Mouse (Mus musculus): ENCODE measurements around the gene Gstt1. TPM values are rescaled to one million over a fixed set of nuclear protein-coding genes. Genes with fewer than 3 reads are reported as not detected.
A peak's percentile ranks its signal among the peaks of the same experiment; 100 is the strongest.
"Not testable (repeated sequence)": the region's sequence is repeated elsewhere in the genome, so short reads cannot be mapped to it uniquely, and the experiment has no call there.

The Gstt1 gene
- total RNA-seq, 2 experiments from 2014 or later = 7.0 to 9.1 TPM

- intact Hi-C loops (cut with DNase I) = loop anchor here (5.0 kb wide), 1 partner anchor 59 kb away; no protein-coding TSS in a partner anchor
- peak; percentile 82 to 83 for DNase-seq
Measured at GRCm38 (mm10) chr10:75772795-75773664, 25.4 kb downstream of the Gstt1 start, which contains the start of gene Ddt. TSS of gene Ddt (minus strand) at chr10:75773414.

DNA sequence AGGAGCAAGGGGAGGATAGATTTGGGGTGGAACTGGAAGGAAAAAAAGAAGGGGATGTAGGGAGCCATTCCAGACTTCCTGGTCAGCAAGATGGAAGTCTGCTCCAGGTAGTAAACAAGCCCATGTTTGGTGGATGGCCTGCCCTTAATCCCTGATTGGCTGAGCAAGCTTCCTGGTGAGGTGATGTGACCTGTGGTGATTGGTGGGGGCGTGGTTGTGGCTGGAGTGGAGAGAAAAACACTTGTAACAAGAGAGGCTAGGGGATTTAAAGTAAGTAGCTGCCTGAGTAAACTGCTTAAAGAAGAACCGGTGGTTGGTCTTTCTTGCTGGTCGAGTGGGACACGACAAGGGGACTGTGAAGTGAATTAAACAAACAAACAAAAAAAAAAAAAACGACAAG is 30.6 kb downstream of the Gstt1 start:
- DNase-seq = not testable (repeated sequence)

DNA sequence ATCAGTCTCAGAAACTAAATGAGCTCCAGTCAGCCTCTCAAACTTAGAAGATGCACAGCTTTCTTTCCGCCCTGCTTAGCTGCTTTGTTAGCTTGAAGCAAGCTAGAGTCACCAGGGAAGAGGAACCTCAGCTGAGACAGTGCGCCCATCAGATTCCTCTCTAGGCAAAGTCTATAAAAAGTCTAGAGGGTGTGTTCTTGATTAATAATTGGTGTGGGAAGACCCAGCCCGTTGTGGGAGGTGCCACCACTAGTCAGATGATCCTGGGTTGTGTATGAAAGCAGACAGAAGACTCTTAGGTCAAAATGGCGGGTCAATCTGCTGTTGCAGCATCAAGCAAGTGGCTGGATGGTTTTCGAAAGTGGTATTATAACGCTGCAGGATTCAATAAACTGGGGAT is 31.5 kb downstream of the Gstt1 start:
- intact Hi-C loops (cut with DNase I) = no loop called here
- no peak for DNase-seq

More for the DNA sequence above, 30.6 kb downstream of the Gstt1 start:
- intact Hi-C loops (cut with DNase I) = not testable (repeated sequence)

DNA sequence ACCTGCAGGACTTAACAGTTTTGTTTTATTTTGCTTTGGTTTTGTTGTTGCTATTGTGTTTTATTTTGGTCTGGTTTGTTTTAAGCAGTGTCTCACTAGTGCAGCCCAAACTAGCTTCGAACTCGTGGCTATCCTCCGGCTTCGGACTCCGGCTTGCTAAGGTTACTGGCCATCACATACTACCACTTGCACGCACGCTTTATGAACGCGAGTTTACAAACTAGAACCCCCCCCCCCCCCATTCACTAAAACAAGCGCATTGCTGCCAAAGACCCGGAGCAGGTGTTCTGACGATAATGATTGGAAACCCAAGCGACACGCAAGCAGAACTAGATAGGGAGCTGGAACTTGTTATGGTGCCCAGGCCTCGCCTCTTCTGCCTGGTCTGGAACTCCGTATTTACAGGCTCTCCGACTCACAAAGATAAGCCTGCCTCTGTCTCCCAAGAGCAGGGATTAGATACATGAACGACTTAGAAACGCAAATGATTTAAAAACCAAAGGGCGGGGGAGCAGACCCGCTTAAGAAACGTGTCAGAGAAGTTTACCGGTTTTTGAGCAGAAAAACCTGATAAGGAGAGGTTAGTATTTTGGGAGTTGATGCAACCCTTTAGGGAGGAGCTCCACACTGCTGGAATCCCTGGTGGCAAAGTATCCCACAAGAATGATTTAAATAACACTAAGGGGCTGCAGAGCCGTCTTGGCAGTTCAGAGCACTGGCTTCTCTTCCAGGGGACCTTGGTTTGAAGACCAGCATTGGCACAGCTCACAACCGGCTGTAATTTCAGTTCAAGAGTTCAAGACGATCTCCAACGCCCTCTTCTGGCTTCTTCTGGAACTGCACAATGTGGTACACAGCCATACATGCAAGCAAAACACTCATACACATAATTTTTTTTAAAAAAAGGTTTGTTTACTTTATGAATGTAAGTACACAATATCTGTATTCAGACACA is 33.6 kb downstream of the Gstt1 start:
- intact Hi-C loops (cut with DNase I) = no loop called here
- DNase-seq = peak; percentile 49 to 75

- DNase-seq = peak; percentile 95 to 97
- intact Hi-C loops (cut with DNase I) = no loop called here
Measured at GRCm38 (mm10) chr10:75763682-75764518, 34.5 kb downstream of the Gstt1 start, which contains the start of gene Cabin1. TSS of gene Cabin1 (minus strand) at chr10:75764341.

- intact Hi-C loops (cut with DNase I) = no loop called here
Measured at GRCm38 (mm10) chr10:75762413-75762812, 36.0 kb downstream of the Gstt1 start.

DNA sequence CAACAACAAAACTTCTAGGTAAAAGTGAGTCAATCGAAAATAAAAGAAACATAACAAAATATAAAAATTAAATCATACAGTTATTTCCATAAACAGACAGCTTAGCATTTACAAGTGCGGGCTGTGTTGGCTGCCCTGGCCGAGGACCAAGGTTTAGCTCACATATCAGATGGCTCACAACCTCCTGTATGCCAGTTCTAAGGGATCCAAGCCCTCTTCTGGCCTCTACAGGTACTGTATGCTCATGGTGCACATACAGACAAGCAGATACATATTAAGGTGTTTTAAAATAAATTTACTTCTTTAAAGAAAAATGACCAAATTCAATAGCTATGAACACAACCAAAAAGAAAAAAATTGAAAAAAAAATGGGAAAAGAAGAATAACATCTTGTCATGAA is 38.1 kb downstream of the Gstt1 start:
- DNase-seq = no peak
- intact Hi-C loops (cut with DNase I) = no loop called here

More at GRCm38 (mm10) chr10:75762413-75762812, 36.0 kb downstream of the Gstt1 start:
- no peak for DNase-seq

DNA sequence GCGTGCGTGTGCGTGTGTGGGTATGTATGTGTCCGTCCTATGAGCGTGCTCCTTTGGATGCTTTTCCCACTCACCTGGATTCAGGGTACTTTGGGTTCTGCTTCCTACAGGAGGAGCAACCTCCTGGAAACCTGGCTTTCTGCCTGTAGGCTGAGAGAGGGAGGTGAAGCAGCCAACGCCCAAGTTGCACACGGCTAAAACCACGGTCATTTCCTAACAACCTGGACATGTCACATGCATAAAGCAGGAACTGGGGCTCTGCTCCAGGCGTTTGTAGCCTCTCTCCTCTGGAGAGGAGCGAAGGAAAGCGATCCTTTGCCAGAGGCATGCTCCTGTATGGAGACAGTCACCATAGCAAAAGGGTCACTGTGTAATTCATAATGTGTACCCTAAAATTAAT is 41.7 kb downstream of the Gstt1 start:
- intact Hi-C loops (cut with DNase I) = no loop called here
- DNase-seq = no peak

- DNase-seq = peak; percentile 80 to 89
- intact Hi-C loops (cut with DNase I) = loop anchor here (1.0 to 5.0 kb wide), 4 partner anchors 88 to 207 kb away; no protein-coding TSS in a partner anchor
Measured at GRCm38 (mm10) chr10:75744017-75744416, 54.4 kb downstream of the Gstt1 start.

DNA sequence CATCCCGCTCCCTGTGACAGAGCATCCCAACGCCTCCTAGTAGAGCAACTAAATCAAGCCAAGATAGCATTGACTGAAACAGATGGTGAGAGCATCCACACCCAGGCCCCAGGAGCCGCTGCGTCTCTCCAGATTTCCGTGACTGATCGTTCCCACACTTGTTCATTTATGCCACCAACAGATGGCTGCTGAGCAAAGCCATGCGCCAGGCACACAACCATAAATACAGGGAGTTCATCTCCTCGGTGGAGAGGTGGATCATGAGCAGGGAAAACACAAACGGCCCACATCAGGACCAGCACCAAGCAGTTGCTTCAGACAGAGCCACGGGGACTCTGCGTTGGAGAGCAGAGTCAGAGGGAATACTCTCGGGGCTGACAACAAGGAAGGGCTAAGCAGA is 55.0 kb downstream of the Gstt1 start:
- intact Hi-C loops (cut with DNase I) = loop anchor here (5.0 kb wide), 1 partner anchor 89 kb away; no protein-coding TSS in a partner anchor
- no peak for DNase-seq

GRCm38 (mm10) chr10:75740866-75741265 is 57.5 kb downstream of the Gstt1 start:
- DNase-seq = no peak
- intact Hi-C loops (cut with DNase I) = loop anchor here (5.0 kb wide), 1 partner anchor 91 kb away; no protein-coding TSS in a partner anchor

Other genes with a start within 250 kb of the Gstt1 start
- 1 to 10 TPM; 1.3 to 1.5 TPM for gene Lrrc75b, start 238.3 kb downstream of the Gstt1 start, total RNA-seq (2021)
- gene Ggt1, start 237.0 kb downstream of the Gstt1 start, total RNA-seq (2021) = not detected
- gene Ggt5, start 209.2 kb downstream of the Gstt1 start, total RNA-seq (2021) = 10 to 100 TPM in 1 of 2 experiments, 1 to 10 TPM in 1; 8.3 to 10.7 TPM
- gene Susd2, start 154.6 kb downstream of the Gstt1 start, total RNA-seq (2021) = 1 to 10 TPM; 2.4 to 2.5 TPM
- 10 to 100 TPM; 23.0 to 24.8 TPM for gene Cabin1, start 34.2 kb downstream of the Gstt1 start, total RNA-seq (2021)
- 10 to 100 TPM; 44.8 to 61.1 TPM for gene Ddt, start 25.2 kb downstream of the Gstt1 start, total RNA-seq (2021)
- gene Gm20441, start 17.6 kb downstream of the Gstt1 start, total RNA-seq (2021) = not detected
- 1 to 10 TPM; 1.8 to 4.3 TPM for gene Gstt3, start 17.2 kb downstream of the Gstt1 start, total RNA-seq (2021)
- not detected for gene Gstt4, start 24.0 kb upstream of the Gstt1 start, total RNA-seq (2021)
- 10 to 100 TPM in 1 of 2 experiments, 1 to 10 TPM in 1; 9.4 to 12.1 TPM for gene Gstt2, start 38.8 kb upstream of the Gstt1 start, total RNA-seq (2021)
- gene Mif, start 61.7 kb upstream of the Gstt1 start, total RNA-seq (2021) = 100 to 1,000 TPM; 215 to 220 TPM
- under 1 TPM in 1 of 2 experiments, not detected in 1; 0.51 TPM for gene Derl3, start 94.8 kb upstream of the Gstt1 start, total RNA-seq (2021)
- 10 to 100 TPM; 26.1 to 29.1 TPM for gene Smarcb1, start 123.0 kb upstream of the Gstt1 start, total RNA-seq (2021)
- 1,000 to 10,000 TPM; 1,290 to 1,409 TPM for gene Chchd10, start 134.5 kb upstream of the Gstt1 start, total RNA-seq (2021)
- 1 to 10 TPM; 5.0 to 9.7 TPM for gene Mmp11, start 137.9 kb upstream of the Gstt1 start, total RNA-seq (2021)
- gene Gm867, start 142.1 kb upstream of the Gstt1 start, total RNA-seq (2021) = under 1 TPM in 1 of 2 experiments, not detected in 1; 0.24 TPM
- gene Vpreb3, start 144.5 kb upstream of the Gstt1 start, total RNA-seq (2021) = under 1 TPM in 1 of 2 experiments, not detected in 1; 0.65 TPM
- gene Gm5134, start 155.9 kb upstream of the Gstt1 start, total RNA-seq (2021) = not detected
- 1 to 10 TPM; 8.6 to 9.5 TPM for gene Zfp280b, start 234.1 kb upstream of the Gstt1 start, total RNA-seq (2021)

Data from heart, postnatal 14 days (tissue).